14 mouse cellular contexts compared by ENCODE assay signal in the genomic region with DNA sequence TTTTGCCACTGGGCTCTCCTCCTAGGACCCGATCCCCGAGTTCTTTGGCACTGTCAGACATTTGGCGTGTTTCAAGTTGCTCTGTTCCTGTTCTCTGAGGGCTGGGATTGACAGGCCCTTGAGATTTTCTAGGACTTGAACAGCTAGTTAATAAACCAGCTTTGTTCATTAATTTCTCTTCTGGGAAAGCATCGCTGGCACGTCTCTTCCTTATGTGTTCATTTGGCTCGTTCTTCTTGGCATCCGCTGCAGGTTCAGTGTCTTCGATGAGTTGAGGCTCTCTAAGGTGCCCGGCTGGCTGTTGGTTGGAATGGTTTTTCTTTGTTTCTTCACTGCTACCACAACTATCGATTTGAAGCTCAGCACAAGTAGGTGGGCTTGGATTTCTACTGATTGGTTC.
"Had no signal": no experiment of that assay in that cellular context is flagged by ENCODE, and none has a peak within 500 bp of the region (broad histone marks: within the 10 kb centered on the region; RNA-seq: fewer than 3 reads in every experiment).

No protein-coding gene starts in this region.

- H3K27ac ChIP-seq: kidney, embryonic 15.5 days; limb, embryonic 13.5 days; liver, embryonic 14.5 days; midbrain, embryonic 13.5 days; neural tube, embryonic 12.5 days had no signal

- DNase-seq: kidney, postnatal 14 days; layer of hippocampus, adult 9-11 months; lung, adult 18-20 months; retina, postnatal 1 day; right cerebral cortex, postnatal 4 days; spleen, adult 18-20 months; thymus, adult 18-20 months; thymus, postnatal 25 days had no signal

- H3K4me3 ChIP-seq: kidney, embryonic 15.5 days; limb, embryonic 13.5 days; midbrain, embryonic 13.5 days; myocyte; neural tube, embryonic 12.5 days had no signal

- H3K9ac ChIP-seq: kidney, embryonic 15.5 days; limb, embryonic 13.5 days; liver, embryonic 14.5 days; midbrain, embryonic 13.5 days; neural tube, embryonic 12.5 days had no signal

- H3K4me2 ChIP-seq: kidney, embryonic 15.5 days; limb, embryonic 13.5 days; midbrain, embryonic 13.5 days; neural tube, embryonic 12.5 days had no signal

- ATAC-seq: midbrain, embryonic 13.5 days had no signal

- H3K9me3 ChIP-seq: kidney, embryonic 15.5 days; limb, embryonic 13.5 days; midbrain, embryonic 13.5 days; neural tube, embryonic 12.5 days had no signal

- H3K27me3 ChIP-seq: kidney, embryonic 15.5 days; limb, embryonic 13.5 days; midbrain, embryonic 13.5 days; neural tube, embryonic 12.5 days had no signal

- H3K4me1 ChIP-seq: kidney, embryonic 15.5 days; limb, embryonic 13.5 days; midbrain, embryonic 13.5 days; neural tube, embryonic 12.5 days had no signal
